Mouse (Mus musculus): ENCODE results near the gene Emp1. TPM values are rescaled to one million over a fixed set of nuclear protein-coding genes. Genes with fewer than 3 reads are reported as not detected.

Gene Emp1
- polyA plus RNA-seq, 1 experiment from 2014 or later: 5.1 TPM

DNA sequence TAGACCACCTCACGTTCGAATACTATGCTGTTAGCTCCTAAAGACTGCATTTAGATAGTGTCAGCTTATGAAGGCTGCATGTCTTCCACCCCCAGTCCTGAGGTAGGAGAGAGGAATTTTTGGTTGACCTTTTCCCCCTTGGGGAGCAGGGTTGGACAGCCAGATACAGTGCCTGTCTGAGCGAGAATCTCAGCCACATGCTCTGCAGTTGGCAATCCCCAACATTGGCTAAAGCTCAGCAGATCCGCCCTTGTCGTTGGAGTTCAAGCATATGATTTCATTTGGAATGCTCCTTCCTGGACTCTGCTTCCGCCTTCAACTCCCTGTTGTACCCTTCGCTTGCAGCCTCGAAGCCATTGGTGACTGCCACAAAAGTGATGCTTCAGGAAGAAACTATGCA lies 26.0 kb upstream of the Emp1 start:
- no peak overlapping the region for H3K27ac ChIP-seq
- 89% methylated on average over 8 of the region's 8 CpGs for WGBS
- H3K4me1 ChIP-seq: peaks cover 23% of the 10 kb centered on the region
- DNase-seq (ENCODE audit: extremely low spot score, low spot score): no peak
- H3K36me3 ChIP-seq (replicated peaks): no peaks in the 10 kb centered on the region
- H3K27me3 ChIP-seq (ENCODE audit: poor library complexity, severe bottlenecking): no peaks in the 10 kb centered on the region
- no peak overlapping the region for H3K4me3 ChIP-seq
- no peaks in the 10 kb centered on the region for H3K9me3 ChIP-seq

GRCm38 (mm10) chr6:135340355-135341075 lies 21.8 kb upstream of the Emp1 start:
- Histone ChIP-seq H3K27me3 (ENCODE audit: poor library complexity, severe bottlenecking) (no peaks in the 10 kb centered on the region), H3K27ac (no peak overlapping the region), H3K9me3 (no peaks in the 10 kb centered on the region), H3K4me1 (no peaks in the 10 kb centered on the region), H3K4me3 (no peak overlapping the region), H3K36me3 (replicated peaks) (no peaks in the 10 kb centered on the region)
- no peak for DNase-seq (ENCODE audit: extremely low spot score, low spot score)
- 84% methylated on average over 9 of the region's 9 CpGs for WGBS

DNA sequence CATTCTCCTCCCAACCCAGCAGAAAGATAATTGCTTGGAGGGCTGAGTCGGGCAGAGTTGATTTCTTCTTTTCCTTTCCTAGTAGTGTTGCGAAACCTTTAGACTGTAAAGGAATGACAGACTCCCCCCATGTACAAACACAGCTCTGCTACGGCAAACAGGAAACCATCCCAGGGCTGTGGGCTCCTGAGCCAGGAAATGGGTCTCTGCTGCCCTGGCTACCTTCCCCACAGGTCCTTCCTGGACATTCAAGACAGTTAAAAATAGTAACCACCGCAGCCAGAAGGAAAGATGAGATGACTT lies 21.3 kb upstream of the Emp1 start:
- 79% methylated on average over 4 of the region's 4 CpGs for WGBS
- H3K4me3 ChIP-seq: no peak overlapping the region
- no peaks in the 10 kb centered on the region for H3K4me1 ChIP-seq
- H3K27ac ChIP-seq: no peak overlapping the region
- no peaks in the 10 kb centered on the region for H3K9me3 ChIP-seq
- H3K27me3 ChIP-seq (ENCODE audit: poor library complexity, severe bottlenecking): no peaks in the 10 kb centered on the region
- no peak for DNase-seq (ENCODE audit: extremely low spot score, low spot score)
- H3K36me3 ChIP-seq (replicated peaks): no peaks in the 10 kb centered on the region

- Histone ChIP-seq H3K4me3 (no peak overlapping the region), H3K4me1 (peaks cover 16% of the 10 kb centered on the region), H3K9me3 (no peaks in the 10 kb centered on the region), H3K27ac (0 out of 2 replicates have a peak overlapping the region, but pooled peaks have one; percentile 56), H3K27me3 (ENCODE audit: poor library complexity, severe bottlenecking) (no peaks in the 10 kb centered on the region), H3K36me3 (replicated peaks) (no peaks in the 10 kb centered on the region)
- DNase-seq (ENCODE audit: extremely low spot score, low spot score): no peak
- 78% methylated on average over 8 of the region's 8 CpGs for whole genome bisulfite sequencing
Measured at GRCm38 (mm10) chr6:135351638-135352302, 10.6 kb upstream of the Emp1 start.

DNA sequence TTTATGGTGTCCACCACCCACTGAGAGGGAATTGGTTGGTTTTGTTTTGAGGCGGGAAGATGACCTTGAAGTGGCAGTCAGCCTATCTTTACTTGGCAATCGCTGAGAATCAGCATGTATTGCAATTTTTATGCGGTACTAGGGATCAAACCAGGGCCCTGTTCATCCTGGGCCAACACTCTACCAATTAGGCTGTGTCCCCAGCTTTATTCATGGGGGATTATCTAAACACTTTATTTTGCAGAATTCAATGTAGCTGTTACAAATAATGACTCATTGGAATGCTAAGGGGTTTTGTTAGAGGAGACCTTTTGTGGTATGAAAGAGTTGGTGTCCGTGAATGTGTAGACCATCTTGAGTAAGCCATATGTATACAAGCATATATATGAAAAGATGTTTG lies 9.8 kb upstream of the Emp1 start:
- no peak for DNase-seq (ENCODE audit: extremely low spot score, low spot score)
- Histone ChIP-seq H3K36me3 (replicated peaks) (no peaks in the 10 kb centered on the region), H3K27me3 (ENCODE audit: poor library complexity, severe bottlenecking) (no peaks in the 10 kb centered on the region), H3K9me3 (no peaks in the 10 kb centered on the region), H3K4me3 (no peak overlapping the region), H3K4me1 (peaks cover 16% of the 10 kb centered on the region), H3K27ac (no peak overlapping the region)
- WGBS: 73% methylated on average over 4 of the region's 4 CpGs

DNA sequence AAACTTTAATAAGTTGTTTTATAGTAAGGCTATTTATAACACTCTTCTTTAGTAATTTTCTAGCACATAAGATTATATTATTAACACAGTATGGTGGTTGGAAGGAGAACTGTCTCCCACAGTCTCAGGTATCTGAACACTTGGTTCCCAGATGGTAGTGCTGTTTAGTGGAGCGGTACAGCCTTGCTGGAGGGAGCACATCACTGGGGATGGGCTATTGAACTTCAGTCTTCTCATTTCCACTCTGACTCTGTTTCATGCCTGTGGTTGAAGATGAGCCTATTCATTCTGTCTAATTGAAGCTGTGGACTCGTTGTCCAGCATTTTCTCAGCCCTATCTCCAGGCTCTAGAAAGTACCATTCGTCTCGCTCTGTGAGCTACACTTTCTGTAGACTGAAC lies 7.4 kb upstream of the Emp1 start:
- Histone ChIP-seq H3K9me3 (no peaks in the 10 kb centered on the region), H3K36me3 (replicated peaks) (no peaks in the 10 kb centered on the region), H3K4me1 (peaks cover 16% of the 10 kb centered on the region), H3K27me3 (ENCODE audit: poor library complexity, severe bottlenecking) (no peaks in the 10 kb centered on the region), H3K4me3 (no peak overlapping the region), H3K27ac (no peak overlapping the region)
- 88% methylated on average over 4 of the region's 4 CpGs for WGBS
- no peak for DNase-seq (ENCODE audit: extremely low spot score, low spot score)

GRCm38 (mm10) chr6:135360331-135360730 lies 2.0 kb upstream of the Emp1 start:
- DNase-seq (ENCODE audit: extremely low spot score, low spot score): no peak
- Histone ChIP-seq H3K27me3 (ENCODE audit: poor library complexity, severe bottlenecking) (no peaks in the 10 kb centered on the region), H3K9me3 (no peaks in the 10 kb centered on the region), H3K27ac (no peak overlapping the region), H3K36me3 (replicated peaks) (no peaks in the 10 kb centered on the region), H3K4me3 (no peak overlapping the region), H3K4me1 (peaks cover 36% of the 10 kb centered on the region)
- 43% methylated on average over 4 of the region's 4 CpGs for WGBS

DNA sequence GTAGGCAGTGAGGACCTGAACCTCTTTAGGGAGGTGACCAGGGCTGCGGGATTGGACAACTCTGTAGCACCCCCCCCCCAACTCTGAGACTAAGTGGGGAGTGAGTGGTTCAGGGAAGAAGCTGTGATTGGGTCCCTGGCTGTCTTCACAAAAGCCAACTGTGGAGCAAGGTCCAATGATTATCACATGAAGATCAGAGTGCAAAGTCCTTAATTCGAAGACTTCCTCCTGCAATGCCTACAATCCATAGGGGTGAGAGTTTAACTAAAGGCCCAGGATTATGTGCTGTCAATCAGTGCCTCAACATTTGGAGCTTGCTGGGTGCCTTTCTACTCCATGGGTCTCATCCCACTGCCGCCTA lies 267 bp upstream of the Emp1 start:
- H3K4me1 ChIP-seq: peaks cover 36% of the 10 kb centered on the region
- WGBS: 70% methylated on average over 3 of the region's 3 CpGs
- H3K4me3 ChIP-seq: no peak overlapping the region
- no peaks in the 10 kb centered on the region for H3K27me3 ChIP-seq (ENCODE audit: poor library complexity, severe bottlenecking)
- no peak for DNase-seq (ENCODE audit: extremely low spot score, low spot score)
- H3K27ac ChIP-seq: no peak overlapping the region
- no peaks in the 10 kb centered on the region for H3K9me3 ChIP-seq
- no peaks in the 10 kb centered on the region for H3K36me3 ChIP-seq (replicated peaks)

- no peak for DNase-seq (ENCODE audit: extremely low spot score, low spot score)
- H3K9me3 ChIP-seq: no peaks in the 10 kb centered on the region
- WGBS: 72% methylated on average over 10 of the region's 10 CpGs
- no peak overlapping the region for H3K4me3 ChIP-seq
- H3K4me1 ChIP-seq: peaks cover 42% of the 10 kb centered on the region
- no peaks in the 10 kb centered on the region for H3K36me3 ChIP-seq (replicated peaks)
- peak overlapping the region; percentile 60; the same call in 1 of the 2 replicates for H3K27ac ChIP-seq
- no peaks in the 10 kb centered on the region for H3K27me3 ChIP-seq (ENCODE audit: poor library complexity, severe bottlenecking)
Measured at GRCm38 (mm10) chr6:135363344-135364040, 1.1 kb downstream of the Emp1 start.

GRCm38 (mm10) chr6:135364041-135364745 lies 1.8 kb downstream of the Emp1 start:
- H3K4me3 ChIP-seq: no peak overlapping the region
- no peaks in the 10 kb centered on the region for H3K9me3 ChIP-seq
- no peaks in the 10 kb centered on the region for H3K27me3 ChIP-seq (ENCODE audit: poor library complexity, severe bottlenecking)
- 53% methylated on average over 9 of the region's 9 CpGs for WGBS
- H3K27ac ChIP-seq: 0 out of 2 replicates have a peak overlapping the region, but pooled peaks have one; percentile 4
- peaks cover 43% of the 10 kb centered on the region for H3K4me1 ChIP-seq
- no peaks in the 10 kb centered on the region for H3K36me3 ChIP-seq (replicated peaks)
- DNase-seq (ENCODE audit: extremely low spot score, low spot score): no peak

- Histone ChIP-seq H3K27ac (0 out of 2 replicates have a peak overlapping the region, but pooled peaks have one; percentile 4), H3K4me1 (peaks cover 49% of the 10 kb centered on the region), H3K9me3 (no peaks in the 10 kb centered on the region), H3K36me3 (replicated peaks) (no peaks in the 10 kb centered on the region), H3K4me3 (no peak overlapping the region), H3K27me3 (ENCODE audit: poor library complexity, severe bottlenecking) (no peaks in the 10 kb centered on the region)
- 90% methylated on average over 6 of the region's 6 CpGs for WGBS
- DNase-seq (ENCODE audit: extremely low spot score, low spot score): no peak
Measured at GRCm38 (mm10) chr6:135364891-135365301, 2.6 kb downstream of the Emp1 start.

DNA sequence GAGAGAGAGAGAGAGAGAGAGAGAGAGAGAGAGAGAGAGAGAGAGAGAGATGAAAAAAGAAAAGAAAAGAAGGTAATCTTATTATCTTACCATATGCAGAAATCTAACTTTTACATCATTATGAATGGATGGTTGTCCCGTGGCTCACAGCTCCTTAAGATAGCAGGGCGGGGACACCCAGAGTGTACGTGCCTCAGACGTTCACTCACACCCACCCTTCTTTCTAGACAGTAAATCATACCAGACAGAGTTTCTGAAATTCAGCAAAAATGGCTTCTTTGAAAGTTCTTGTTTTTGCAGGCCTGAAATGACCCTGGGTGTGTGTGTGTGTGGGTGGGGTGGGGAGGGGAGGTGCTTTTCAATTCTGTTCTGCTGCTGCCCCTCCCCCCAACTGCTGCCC lies 3.3 kb downstream of the Emp1 start:
- WGBS: 93% methylated on average over 4 of the region's 4 CpGs
- Histone ChIP-seq H3K27me3 (ENCODE audit: poor library complexity, severe bottlenecking) (no peaks in the 10 kb centered on the region), H3K36me3 (replicated peaks) (no peaks in the 10 kb centered on the region), H3K9me3 (no peaks in the 10 kb centered on the region), H3K27ac (no peak overlapping the region), H3K4me1 (peaks cover 50% of the 10 kb centered on the region), H3K4me3 (no peak overlapping the region)
- no peak for DNase-seq (ENCODE audit: extremely low spot score, low spot score)

DNA sequence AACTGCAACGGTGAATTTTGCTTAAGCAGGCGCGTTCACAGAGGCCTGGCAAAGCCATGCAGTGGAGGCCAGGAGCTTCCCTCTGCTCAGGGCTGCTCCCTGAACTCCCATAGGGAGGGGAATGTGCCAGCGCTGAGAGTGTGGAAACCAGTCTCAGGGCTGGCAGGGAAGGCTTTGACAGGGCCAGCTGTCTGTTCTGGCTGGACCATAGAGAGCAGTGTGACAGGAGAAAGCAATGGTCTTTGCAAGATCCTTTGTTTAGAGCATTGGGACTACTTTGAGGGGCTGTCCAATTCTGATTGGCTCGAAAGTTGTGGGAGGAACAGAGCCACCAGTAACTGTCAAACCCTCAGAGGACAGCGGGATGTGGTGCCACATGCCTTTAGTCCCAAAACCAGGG lies 5.9 kb downstream of the Emp1 start:
- H3K9me3 ChIP-seq: no peaks in the 10 kb centered on the region
- H3K27me3 ChIP-seq (ENCODE audit: poor library complexity, severe bottlenecking): no peaks in the 10 kb centered on the region
- DNase-seq (ENCODE audit: extremely low spot score, low spot score): no peak
- no peaks in the 10 kb centered on the region for H3K36me3 ChIP-seq (replicated peaks)
- WGBS: 66% methylated on average over 6 of the region's 6 CpGs
- H3K4me3 ChIP-seq: no peak overlapping the region
- peak overlapping the region; percentile 67 for H3K27ac ChIP-seq
- H3K4me1 ChIP-seq: peaks cover 39% of the 10 kb centered on the region
